Mouse (Mus musculus): Measurements from ENCODE around the gene Gm17324. TPM values are rescaled to one million over a fixed set of nuclear protein-coding genes. Genes with fewer than 3 reads are reported as not detected.
A peak's percentile ranks its signal among the peaks of the same experiment; 100 is the strongest.
"Not testable (repeated sequence)": the region's sequence is repeated elsewhere in the genome, so short reads cannot be mapped to it uniquely, and the experiment has no call there.

The Gm17324 gene
- 1 to 10 TPM; 1.4 to 1.5 TPM for total RNA-seq (2021)
- long read RNA-seq, partial matches to known transcripts = 0 of 2 reads
- long read RNA-seq, other reads (novel, unspliced or antisense) = 0 of 2 reads

GRCm38 (mm10) chr9:78447973-78448873 lies at the start of gene Gm17324, which contains the start of gene Mto1:
TSS of gene Gm17324 (minus strand) at chr9:78448786.
TSS of gene Mto1 (plus strand) at chr9:78448208.
- DNase-seq (ENCODE audit: low spot score in 2 of 2) = peak; percentile 89 to 91

- no peak for DNase-seq (ENCODE audit: low spot score in 2 of 2)
Observed at GRCm38 (mm10) chr9:78493171-78493570, 44.6 kb upstream of the Gm17324 start.

- DNase-seq (ENCODE audit: low spot score in 2 of 2) = no peak
Observed at GRCm38 (mm10) chr9:78492254-78492653, 43.7 kb upstream of the Gm17324 start.

GRCm38 (mm10) chr9:78491169-78491568 lies 42.6 kb upstream of the Gm17324 start:
- no peak for DNase-seq (ENCODE audit: low spot score in 2 of 2)

- DNase-seq (ENCODE audit: low spot score in 2 of 2) = peak in 1 of 2 experiments; percentile 62
Observed at GRCm38 (mm10) chr9:78488890-78489420, 40.4 kb upstream of the Gm17324 start, which contains the start of gene Eef1a1. TSS of gene Eef1a1 (minus strand) at chr9:78489151.

GRCm38 (mm10) chr9:78488021-78488420 lies 39.4 kb upstream of the Gm17324 start:
- not testable (repeated sequence) for DNase-seq (ENCODE audit: low spot score in 2 of 2)

- DNase-seq (ENCODE audit: low spot score in 2 of 2) = no peak
Observed at GRCm38 (mm10) chr9:78484660-78485059, 36.1 kb upstream of the Gm17324 start.

- no peak for DNase-seq (ENCODE audit: low spot score in 2 of 2)
Observed at GRCm38 (mm10) chr9:78482386-78482785, 33.8 kb upstream of the Gm17324 start.

- DNase-seq (ENCODE audit: low spot score in 2 of 2) = peak; percentile 96
Observed at GRCm38 (mm10) chr9:78481423-78482331, 33.1 kb upstream of the Gm17324 start.

- peak; percentile 74 to 81 for DNase-seq (ENCODE audit: low spot score in 2 of 2)
Observed at GRCm38 (mm10) chr9:78480706-78481358, 32.2 kb upstream of the Gm17324 start.

- not testable (repeated sequence) for DNase-seq (ENCODE audit: low spot score in 2 of 2)
Observed at GRCm38 (mm10) chr9:78480227-78480626, 31.6 kb upstream of the Gm17324 start.

GRCm38 (mm10) chr9:78479308-78479707 lies 30.7 kb upstream of the Gm17324 start:
- DNase-seq (ENCODE audit: low spot score in 2 of 2) = not testable (repeated sequence)

- DNase-seq (ENCODE audit: low spot score in 2 of 2) = not testable (repeated sequence)
Observed at GRCm38 (mm10) chr9:78478009-78478605, 29.5 kb upstream of the Gm17324 start.

GRCm38 (mm10) chr9:78477021-78477551 lies 28.5 kb upstream of the Gm17324 start:
- DNase-seq (ENCODE audit: low spot score in 2 of 2) = no peak

GRCm38 (mm10) chr9:78476531-78477020 lies 28.0 kb upstream of the Gm17324 start:
- DNase-seq (ENCODE audit: low spot score in 2 of 2) = no peak

- DNase-seq (ENCODE audit: low spot score in 2 of 2) = no peak
Observed at GRCm38 (mm10) chr9:78475873-78476272, 27.3 kb upstream of the Gm17324 start.

GRCm38 (mm10) chr9:78475383-78475780 lies 26.8 kb upstream of the Gm17324 start:
- DNase-seq (ENCODE audit: low spot score in 2 of 2) = no peak

- no peak for DNase-seq (ENCODE audit: low spot score in 2 of 2)
Observed at GRCm38 (mm10) chr9:78474771-78475382, 26.3 kb upstream of the Gm17324 start.

- no peak for DNase-seq (ENCODE audit: low spot score in 2 of 2)
Observed at GRCm38 (mm10) chr9:78474270-78474669, 25.7 kb upstream of the Gm17324 start.

Measured in layer of hippocampus, postnatal 10 days (tissue).